Mouse (Mus musculus) embryonic fibroblast, embryonic 13.5 days (primary cell): ENCODE results near the gene Bckdhb. TPM values are rescaled to one million over a fixed set of nuclear protein-coding genes. Genes with fewer than 3 reads are reported as not detected.

Experiments
- H3K27ac ChIP-seq: 2 replicates; pipeline ENCODE4 v1.5.1; 2012; ENCODE audit warnings: low read length, control low read depth, inconsistent platforms; ENCODE audit not compliant: insufficient read depth
- H3K4me1 ChIP-seq: 2 replicates; pipeline ENCODE4 v1.6.1; 2011; ENCODE audit warnings: low read length; ENCODE audit not compliant: control insufficient read depth, insufficient read depth
- H3K4me3 ChIP-seq: 2 replicates; pipeline ENCODE4 v1.5.1; 2011; ENCODE audit warnings: mild to moderate bottlenecking, control low read depth, low read length; ENCODE audit not compliant: insufficient read depth
- CTCF ChIP-seq: IDR thresholded peaks from 2 replicates; pipeline ENCODE4 v1.5.1; 2011; ENCODE audit warnings: mild to moderate bottlenecking, control low read depth, low read length, moderate library complexity, borderline replicate concordance; ENCODE audit not compliant: insufficient read depth
- POLR2A ChIP-seq: IDR thresholded peaks from 2 replicates; pipeline ENCODE4 v1.6.1; 2011; ENCODE audit warnings: low read depth, mild to moderate bottlenecking, control low read depth, low read length, moderate library complexity
- polyA plus RNA-seq: library from polyadenylated mRNA; stranded (reverse); fragments of >200 nt; gene quantifications from 2 replicates; pipeline ENCODE4 v1.2.4, GENCODE M21; 2011; ENCODE audit warnings: low read depth; ENCODE audit not compliant: missing spikeins, insufficient read length

Bckdhb gene
- polyA plus RNA-seq, 1 experiment, result 29.1 TPM

GRCm38 (mm10) chr9:84112319-84112718 lies 187.4 kb downstream of the Bckdhb start:
- Histone ChIP-seq H3K27ac (no peak overlapping the region), H3K4me1 (peaks cover 14% of the 10 kb centered on the region), H3K4me3 (no peak overlapping the region)
- TF ChIP-seq CTCF, result no peak
- no peak for TF ChIP-seq POLR2A

GRCm38 (mm10) chr9:84112842-84113568 lies 188.1 kb downstream of the Bckdhb start:
- Histone ChIP-seq H3K4me1 (peaks cover 14% of the 10 kb centered on the region), H3K27ac (no peak overlapping the region), H3K4me3 (no peak overlapping the region)
- TF ChIP-seq POLR2A (no peak), CTCF (no peak)

- Histone ChIP-seq H3K4me1 (peaks cover 14% of the 10 kb centered on the region), H3K4me3 (peak overlapping the region; percentile 29), H3K27ac (no peak overlapping the region)
- TF ChIP-seq POLR2A, result no peak
- no peak for TF ChIP-seq CTCF
Observed at GRCm38 (mm10) chr9:84114254-84114653, 189.3 kb downstream of the Bckdhb start.

DNA sequence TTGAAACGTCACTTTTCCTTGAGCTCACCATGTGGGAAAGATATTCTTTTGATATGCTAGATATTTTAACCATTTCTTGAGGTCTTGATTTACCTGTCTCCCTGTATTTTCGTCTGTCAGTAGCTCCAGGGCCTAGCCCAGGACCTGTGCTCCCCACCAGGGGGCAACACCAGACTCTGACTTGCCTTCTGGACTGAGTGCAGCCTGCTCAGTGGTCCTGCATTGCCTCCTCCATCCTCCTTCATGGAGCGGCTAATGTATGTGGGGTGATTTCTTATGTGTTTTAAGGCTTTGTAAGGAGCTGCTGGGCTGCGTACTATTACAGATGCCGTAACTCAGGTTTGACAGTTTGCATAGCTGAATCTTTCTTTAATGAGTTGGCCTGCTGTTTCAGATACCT lies 192.4 kb downstream of the Bckdhb start:
- 0 out of 2 replicates have a peak, but pooled peaks cover 4% of the 10 kb centered on the region for H3K4me1 ChIP-seq
- no peak overlapping the region for H3K27ac ChIP-seq
- TF ChIP-seq POLR2A (no peak), CTCF (peak; percentile 20; the same call in 1 of the 2 replicates)

DNA sequence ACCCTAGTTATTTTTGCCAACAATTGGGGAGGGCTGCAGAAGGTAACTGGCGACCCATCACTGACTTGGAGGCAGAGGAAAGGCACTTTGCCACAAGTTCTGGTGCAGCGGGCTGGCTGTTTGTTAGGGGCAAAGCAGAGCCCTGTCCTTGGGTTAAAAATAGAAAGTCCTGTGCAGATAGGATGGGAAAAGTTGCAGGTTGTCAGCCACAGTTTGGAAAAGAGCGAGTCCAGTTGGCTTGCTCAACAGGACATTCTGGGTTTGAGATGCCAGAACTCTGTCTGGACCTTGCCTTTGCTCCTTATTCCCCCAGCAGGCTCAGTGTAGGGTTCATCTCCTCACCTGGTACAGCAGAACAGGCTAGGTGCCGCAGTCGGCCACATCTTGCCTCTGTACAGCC lies 200.1 kb downstream of the Bckdhb start:
- H3K4me3 ChIP-seq, result no peak overlapping the region
- H3K4me1 ChIP-seq, result no peaks in the 10 kb centered on the region
- TF ChIP-seq CTCF (no peak), POLR2A (no peak)
- H3K27ac ChIP-seq, result no peak overlapping the region

More for the DNA sequence above, 192.4 kb downstream of the Bckdhb start:
- no peak overlapping the region for H3K4me3 ChIP-seq

- Histone ChIP-seq H3K4me3 (no peak overlapping the region), H3K4me1 (no peaks in the 10 kb centered on the region)
Observed at GRCm38 (mm10) chr9:84130338-84130737, 205.4 kb downstream of the Bckdhb start.

GRCm38 (mm10) chr9:84135062-84135461 lies 210.1 kb downstream of the Bckdhb start:
- no peak overlapping the region for H3K4me3 ChIP-seq
- no peaks in the 10 kb centered on the region for H3K4me1 ChIP-seq
- TF ChIP-seq CTCF, result no peak
- H3K27ac ChIP-seq, result no peak overlapping the region

More at GRCm38 (mm10) chr9:84130338-84130737, 205.4 kb downstream of the Bckdhb start:
- no peak overlapping the region for H3K27ac ChIP-seq
- TF ChIP-seq POLR2A (no peak), CTCF (no peak)

GRCm38 (mm10) chr9:84137192-84137591 lies 212.2 kb downstream of the Bckdhb start:
- no peak overlapping the region for H3K4me3 ChIP-seq
- no peak overlapping the region for H3K27ac ChIP-seq
- no peak for TF ChIP-seq POLR2A
- TF ChIP-seq CTCF, result no peak
- H3K4me1 ChIP-seq, result no peaks in the 10 kb centered on the region

DNA sequence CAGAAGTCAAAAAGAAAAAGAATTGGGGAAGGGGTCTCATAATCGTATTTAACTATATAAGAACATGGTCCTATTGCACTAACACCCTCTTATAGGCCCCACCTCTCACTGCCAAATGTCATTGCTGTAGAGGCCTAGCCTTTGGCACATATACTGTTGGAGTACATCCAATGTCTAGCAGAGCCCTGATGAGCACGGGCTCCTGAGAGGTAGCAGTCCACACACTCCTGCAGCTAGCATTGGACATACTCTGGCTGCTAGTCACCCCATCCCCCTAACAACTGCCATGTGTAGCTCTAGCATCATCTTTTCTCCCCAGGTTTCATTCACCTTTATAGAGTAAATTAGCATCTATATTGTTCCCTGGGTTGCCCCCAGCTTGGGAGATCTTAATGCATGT lies 223.2 kb downstream of the Bckdhb start:
- no peak overlapping the region for H3K4me3 ChIP-seq
- TF ChIP-seq POLR2A (no peak), CTCF (no peak)
- no peaks in the 10 kb centered on the region for H3K4me1 ChIP-seq
- no peak overlapping the region for H3K27ac ChIP-seq

Other genes starting within 250 kb of the Bckdhb start
- 3.7 and 6.1 TPM in 2 replicates for gene Elovl4, start 118.9 kb upstream of the Bckdhb start, polyA plus RNA-seq
- gene Ttk, start 90.5 kb upstream of the Bckdhb start, polyA plus RNA-seq, result 17.5 and 24.7 TPM in 2 replicates